Mouse (Mus musculus): ENCODE measurements around the gene 1110017D15Rik. TPM values are rescaled to one million over a fixed set of nuclear protein-coding genes. Genes with fewer than 3 reads are reported as not detected.

Gene 1110017D15Rik
- polyA plus RNA-seq, 1 experiment from 2014 or later = 2.0 TPM

- Histone ChIP-seq H3K4me1 (replicated peaks; ENCODE audit: control insufficient read depth, insufficient read depth, low read length) (0 out of 2 replicates have a peak, but pooled peaks cover 2% of the 10 kb centered on the region), H3K4me2 (replicated peaks; ENCODE audit: low read depth) (peak overlapping the region; percentile 32), H3K9ac (ENCODE audit: low read depth, low read length) (no peak overlapping the region), H3K4me3 (ENCODE audit: low read depth, low read length) (peak overlapping the region; percentile 5; the same call in 1 of the 2 replicates), H3K27me3 (replicated peaks; ENCODE audit: control insufficient read depth, insufficient read depth, low read length) (peaks cover 21% of the 10 kb centered on the region), H3K27ac (ENCODE audit: low read depth, low read length) (no peak overlapping the region), H3K9me3 (ENCODE audit: control insufficient read depth) (no peaks in the 10 kb centered on the region), H3K36me3 (ENCODE audit: control insufficient read depth, insufficient read depth) (peaks cover 38% of the 10 kb centered on the region)
- no peak for TF ChIP-seq CTCF (IDR thresholded peaks at IDR 0.05; ENCODE audit: low read depth)
- WGBS = 37% methylated on average over 72 of the region's 72 CpGs
- no peak for ATAC-seq
Observed at GRCm38 (mm10) chr4:41497995-41498845, 18.9 kb downstream of the 1110017D15Rik start.

- ATAC-seq = no peak
- Histone ChIP-seq H3K27me3 (replicated peaks; ENCODE audit: control insufficient read depth, insufficient read depth, low read length) (peaks cover 21% of the 10 kb centered on the region), H3K9me3 (ENCODE audit: control insufficient read depth) (no peaks in the 10 kb centered on the region), H3K4me2 (replicated peaks; ENCODE audit: low read depth) (peak overlapping the region; percentile 32), H3K9ac (ENCODE audit: low read depth, low read length) (no peak overlapping the region), H3K36me3 (ENCODE audit: control insufficient read depth, insufficient read depth) (peaks cover 38% of the 10 kb centered on the region), H3K4me3 (ENCODE audit: low read depth, low read length) (peak overlapping the region; percentile 5; the same call in 1 of the 2 replicates), H3K4me1 (replicated peaks; ENCODE audit: control insufficient read depth, insufficient read depth, low read length) (0 out of 2 replicates have a peak, but pooled peaks cover 5% of the 10 kb centered on the region), H3K27ac (ENCODE audit: low read depth, low read length) (no peak overlapping the region)
- WGBS = 30% methylated on average over 34 of the region's 34 CpGs
- TF ChIP-seq CTCF (IDR thresholded peaks at IDR 0.05; ENCODE audit: low read depth) = peak; percentile 62
Observed at GRCm38 (mm10) chr4:41497579-41497978, 19.6 kb downstream of the 1110017D15Rik start.

GRCm38 (mm10) chr4:41497046-41497445 lies 20.1 kb downstream of the 1110017D15Rik start:
- H3K4me3 ChIP-seq (ENCODE audit: low read depth, low read length) = no peak overlapping the region
- TF ChIP-seq CTCF (IDR thresholded peaks at IDR 0.05; ENCODE audit: low read depth) = no peak
- H3K9ac ChIP-seq (ENCODE audit: low read depth, low read length) = no peak overlapping the region
- no peak overlapping the region for H3K4me2 ChIP-seq (replicated peaks; ENCODE audit: low read depth)
- peaks cover 38% of the 10 kb centered on the region for H3K36me3 ChIP-seq (ENCODE audit: control insufficient read depth, insufficient read depth)
- WGBS = 79% methylated on average over 5 of the region's 5 CpGs
- no peak overlapping the region for H3K27ac ChIP-seq (ENCODE audit: low read depth, low read length)
- peaks cover 21% of the 10 kb centered on the region for H3K27me3 ChIP-seq (replicated peaks; ENCODE audit: control insufficient read depth, insufficient read depth, low read length)
- 0 out of 2 replicates have a peak, but pooled peaks cover 5% of the 10 kb centered on the region for H3K4me1 ChIP-seq (replicated peaks; ENCODE audit: control insufficient read depth, insufficient read depth, low read length)
- ATAC-seq = no peak
- H3K9me3 ChIP-seq (ENCODE audit: control insufficient read depth) = no peaks in the 10 kb centered on the region

- Histone ChIP-seq H3K4me2 (replicated peaks; ENCODE audit: low read depth) (no peak overlapping the region), H3K27ac (ENCODE audit: low read depth, low read length) (no peak overlapping the region), H3K4me3 (ENCODE audit: low read depth, low read length) (no peak overlapping the region), H3K4me1 (replicated peaks; ENCODE audit: control insufficient read depth, insufficient read depth, low read length) (0 out of 2 replicates have a peak, but pooled peaks cover 5% of the 10 kb centered on the region), H3K9ac (ENCODE audit: low read depth, low read length) (no peak overlapping the region), H3K36me3 (ENCODE audit: control insufficient read depth, insufficient read depth) (peaks cover 38% of the 10 kb centered on the region), H3K27me3 (replicated peaks; ENCODE audit: control insufficient read depth, insufficient read depth, low read length) (peaks cover 21% of the 10 kb centered on the region), H3K9me3 (ENCODE audit: control insufficient read depth) (no peaks in the 10 kb centered on the region)
- no peak for TF ChIP-seq CTCF (IDR thresholded peaks at IDR 0.05; ENCODE audit: low read depth)
- no peak for ATAC-seq
- 77% methylated on average over 11 of the region's 11 CpGs for WGBS
Observed at GRCm38 (mm10) chr4:41495850-41496249, 21.3 kb downstream of the 1110017D15Rik start.

- H3K9ac ChIP-seq (ENCODE audit: low read depth, low read length) = no peak overlapping the region
- H3K36me3 ChIP-seq (ENCODE audit: control insufficient read depth, insufficient read depth) = peaks cover 38% of the 10 kb centered on the region
- no peak for TF ChIP-seq CTCF (IDR thresholded peaks at IDR 0.05; ENCODE audit: low read depth)
- no peak for ATAC-seq
- no peaks in the 10 kb centered on the region for H3K9me3 ChIP-seq (ENCODE audit: control insufficient read depth)
- no peak overlapping the region for H3K4me2 ChIP-seq (replicated peaks; ENCODE audit: low read depth)
- peaks cover 21% of the 10 kb centered on the region for H3K27me3 ChIP-seq (replicated peaks; ENCODE audit: control insufficient read depth, insufficient read depth, low read length)
- H3K27ac ChIP-seq (ENCODE audit: low read depth, low read length) = no peak overlapping the region
- no peak overlapping the region for H3K4me3 ChIP-seq (ENCODE audit: low read depth, low read length)
- WGBS = 80% methylated on average over 4 of the region's 4 CpGs
- H3K4me1 ChIP-seq (replicated peaks; ENCODE audit: control insufficient read depth, insufficient read depth, low read length) = 0 out of 2 replicates have a peak, but pooled peaks cover 5% of the 10 kb centered on the region
Observed at GRCm38 (mm10) chr4:41495076-41495475, 22.1 kb downstream of the 1110017D15Rik start.

- TF ChIP-seq CTCF (IDR thresholded peaks at IDR 0.05; ENCODE audit: low read depth) = no peak
- H3K9ac ChIP-seq (ENCODE audit: low read depth, low read length) = no peak overlapping the region
- H3K36me3 ChIP-seq (ENCODE audit: control insufficient read depth, insufficient read depth) = peaks cover 34% of the 10 kb centered on the region
- H3K27me3 ChIP-seq (replicated peaks; ENCODE audit: control insufficient read depth, insufficient read depth, low read length) = peaks cover 17% of the 10 kb centered on the region
- ATAC-seq = peak; percentile 42
- 0 out of 2 replicates have a peak, but pooled peaks cover 3% of the 10 kb centered on the region for H3K4me1 ChIP-seq (replicated peaks; ENCODE audit: control insufficient read depth, insufficient read depth, low read length)
- peak overlapping the region; percentile 62 for H3K27ac ChIP-seq (ENCODE audit: low read depth, low read length)
- H3K4me2 ChIP-seq (replicated peaks; ENCODE audit: low read depth) = no peak overlapping the region
- no peaks in the 10 kb centered on the region for H3K9me3 ChIP-seq (ENCODE audit: control insufficient read depth)
- 18% methylated on average over 3 of the region's 3 CpGs for WGBS
- no peak overlapping the region for H3K4me3 ChIP-seq (ENCODE audit: low read depth, low read length)
Observed at GRCm38 (mm10) chr4:41494378-41494777, 22.8 kb downstream of the 1110017D15Rik start.
